Mouse (Mus musculus) induced T-regulatory cell, adult 2 months (primary cell): Measurements from ENCODE around the gene AC124108.1.

Source experiments
- DNase-seq: peaks from one replicate; pipeline ENCODE4 v3.0.0-alpha.2; 2012; ENCODE audit warnings: low read depth

The AC124108.1 gene

GRCm38 (mm10) chr1:132200562-132201510, 9.6 kb downstream of the AC124108.1 start:
- no peak for DNase-seq

GRCm38 (mm10) chr1:132201511-132201860, 10.2 kb downstream of the AC124108.1 start:
- no peak for DNase-seq

- no peak for DNase-seq
These were observed 10.7 kb downstream of the AC124108.1 start for GRCm38 (mm10) chr1:132201936-132202335.

GRCm38 (mm10) chr1:132202771-132203170, 11.5 kb downstream of the AC124108.1 start:
- DNase-seq = no peak

- no peak for DNase-seq
These were observed 14.7 kb downstream of the AC124108.1 start for GRCm38 (mm10) chr1:132205958-132206357.

GRCm38 (mm10) chr1:132206828-132207227, 15.6 kb downstream of the AC124108.1 start:
- DNase-seq = no peak

- DNase-seq = no peak
These were observed 16.9 kb downstream of the AC124108.1 start for GRCm38 (mm10) chr1:132208154-132208553.

- DNase-seq = no peak
These were observed 18.1 kb downstream of the AC124108.1 start for GRCm38 (mm10) chr1:132209400-132209799.

- DNase-seq = peak; percentile 20
These were observed 19.7 kb downstream of the AC124108.1 start for GRCm38 (mm10) chr1:132210922-132211321.

GRCm38 (mm10) chr1:132211672-132212071, 20.4 kb downstream of the AC124108.1 start:
- no peak for DNase-seq

- peak; percentile 26 for DNase-seq
These were observed 21.0 kb downstream of the AC124108.1 start for GRCm38 (mm10) chr1:132212218-132212617.

GRCm38 (mm10) chr1:132213076-132213475, 21.8 kb downstream of the AC124108.1 start:
- DNase-seq = no peak

- no peak for DNase-seq
These were observed 25.0 kb downstream of the AC124108.1 start for GRCm38 (mm10) chr1:132216276-132216675.

- DNase-seq = no peak
These were observed 30.4 kb downstream of the AC124108.1 start for GRCm38 (mm10) chr1:132221627-132222026.

GRCm38 (mm10) chr1:132222166-132222565, 30.9 kb downstream of the AC124108.1 start:
- DNase-seq = no peak

- no peak for DNase-seq
These were observed 35.2 kb downstream of the AC124108.1 start for GRCm38 (mm10) chr1:132226297-132227080.

- no peak for DNase-seq
These were observed 38.4 kb downstream of the AC124108.1 start, which contains the start of gene Gm10188 for GRCm38 (mm10) chr1:132229667-132230066. Gene Gm10188 (minus strand): TSS chr1:132229767.

- DNase-seq = no peak
These were observed 40.4 kb downstream of the AC124108.1 start for GRCm38 (mm10) chr1:132231470-132232274.

GRCm38 (mm10) chr1:132233566-132233965, 42.3 kb downstream of the AC124108.1 start:
- no peak for DNase-seq

GRCm38 (mm10) chr1:132234757-132235273, 43.6 kb downstream of the AC124108.1 start:
- no peak for DNase-seq

- DNase-seq = peak; percentile 68
These were observed 46.4 kb downstream of the AC124108.1 start for GRCm38 (mm10) chr1:132237585-132238159.
